Mouse (Mus musculus) MEL (cell line): Measurements from ENCODE around the gene Desi2. TPM values are rescaled to one million over a fixed set of nuclear protein-coding genes. Genes with fewer than 3 reads are reported as not detected.
"Not testable (repeated sequence)": the region's sequence is repeated elsewhere in the genome, so short reads cannot be mapped to it uniquely, and the experiment has no call there.

Source experiments
- DNase-seq: peaks from one replicate; pipeline ENCODE4 v3.0.0; 2011; ENCODE audit warnings: low read depth, low spot score
- H3K27ac ChIP-seq: 2 replicates; pipeline ENCODE4 v1.5.1; 2012; ENCODE audit warnings: low read depth, mild to moderate bottlenecking, control low read depth, low read length, moderate library complexity; ENCODE audit not compliant: control insufficient read depth
- H3K27me3 ChIP-seq, 2 experiments: fragments of 150-350 bp in 1 of 2; sonication (generic) in 1 of 2; 2 replicates each; pipeline ENCODE4 v1.6.1; 2012; ENCODE audit warnings: low read length in 2 of 2, mild to moderate bottlenecking in 2 of 2, improper control_type of control experiment in 1 of 2, moderate library complexity in 1 of 2; ENCODE audit not compliant: insufficient read depth in 2 of 2, control insufficient read depth in 1 of 2
- H3K36me3 ChIP-seq, 2 experiments: 2 replicates each; pipeline ENCODE4 v1.6.1; 2012 to 2014; ENCODE audit warnings: low read length in 2 of 2, improper control_type of control experiment in 1 of 2, inconsistent platforms in 1 of 2, mild to moderate bottlenecking in 1 of 2; ENCODE audit not compliant: insufficient read depth in 2 of 2, control insufficient read depth in 1 of 2
- H3K4me1 ChIP-seq, 2 experiments: fragments of 150-350 bp in 1 of 2; sonication (generic) in 1 of 2; 2 replicates each; pipeline ENCODE4 v1.6.1; 2012; ENCODE audit warnings: low read length in 2 of 2, improper control_type of control experiment in 1 of 2, mild to moderate bottlenecking in 1 of 2; ENCODE audit not compliant: insufficient read depth in 2 of 2, control insufficient read depth in 1 of 2
- H3K4me3 ChIP-seq, 2 experiments: fragments of 150-350 bp in 1 of 2; sonication (generic) in 1 of 2; 2 replicates each; pipeline ENCODE4 v1.5.1; 2012; ENCODE audit warnings: low read depth in 2 of 2, low read length in 2 of 2, mild to moderate bottlenecking in 2 of 2, moderate library complexity in 2 of 2, control low read depth in 1 of 2, improper control_type of control experiment in 1 of 2; ENCODE audit not compliant: control insufficient read depth in 1 of 2, insufficient read depth in 1 of 2
- H3K79me2 ChIP-seq: 2 replicates; pipeline ENCODE4 v1.6.1; 2012; ENCODE audit warnings: mild to moderate bottlenecking, low read length, moderate library complexity; ENCODE audit not compliant: control insufficient read depth, poor library complexity, insufficient read depth
- H3K9ac ChIP-seq: 2 replicates; pipeline ENCODE4 v1.6.1; 2012; ENCODE audit warnings: low read depth, mild to moderate bottlenecking, control low read depth, low read length, moderate library complexity; ENCODE audit not compliant: control insufficient read depth, poor library complexity, severe bottlenecking
- H3K9me3 ChIP-seq: fragments of 150-350 bp; sonication (generic); replicated peaks from 2 replicates; pipeline ENCODE4 v1.6.1; 2012; ENCODE audit warnings: mild to moderate bottlenecking, low read length, improper control_type of control experiment, moderate library complexity; ENCODE audit not compliant: insufficient read depth
- BHLHE40 ChIP-seq: IDR thresholded peaks from 2 replicates; pipeline ENCODE4 v1.6.1; 2012; ENCODE audit warnings: low read depth, mild to moderate bottlenecking, inconsistent platforms, low read length, improper control_type of control experiment, borderline replicate concordance
- CHD1 ChIP-seq: IDR thresholded peaks from 2 replicates; pipeline ENCODE4 v1.6.1; 2012; ENCODE audit warnings: low read depth, mild to moderate bottlenecking, inconsistent platforms, low read length, improper control_type of control experiment
- EP300 ChIP-seq, 2 experiments: IDR thresholded peaks; 2 replicates each; pipeline ENCODE4 v1.6.1; 2011; ENCODE audit warnings: improper control_type of control experiment in 2 of 2, low read length in 2 of 2, low read depth in 1 of 2, mild to moderate bottlenecking in 1 of 2
- GATA1 ChIP-seq: IDR thresholded peaks from 2 replicates; pipeline ENCODE4 v1.6.1; 2011; ENCODE audit warnings: low read depth, low read length, improper control_type of control experiment
- MAX ChIP-seq: IDR thresholded peaks from 2 replicates; pipeline ENCODE4 v1.6.1; 2011; ENCODE audit warnings: low read length, improper control_type of control experiment
- MEF2A ChIP-seq: IDR thresholded peaks from 2 replicates; pipeline ENCODE4 v1.6.1; 2014; ENCODE audit warnings: low read depth, mild to moderate bottlenecking, inconsistent platforms, low read length, improper control_type of control experiment; ENCODE audit not compliant: poor library complexity, insufficient replicate concordance, severe bottlenecking; ENCODE audit errors: extremely low read depth
- MYC ChIP-seq: IDR thresholded peaks from 2 replicates; pipeline ENCODE4 v1.6.1; 2011; ENCODE audit warnings: low read depth, mild to moderate bottlenecking, low read length, improper control_type of control experiment, moderate library complexity
- NELFE ChIP-seq: IDR thresholded peaks from 2 replicates; pipeline ENCODE4 v1.6.1; 2011; ENCODE audit warnings: low read depth, low read length, improper control_type of control experiment
- POLR2A ChIP-seq, 2 experiments: IDR thresholded peaks; 2 replicates each; pipeline ENCODE4 v1.6.1; 2011 to 2012; ENCODE audit warnings: low read length in 2 of 2, mild to moderate bottlenecking in 2 of 2, control low read depth in 1 of 2, improper control_type of control experiment in 1 of 2, low read depth in 1 of 2, moderate library complexity in 1 of 2; ENCODE audit not compliant: control insufficient read depth in 1 of 2, insufficient read depth in 1 of 2, poor library complexity in 1 of 2
- POLR2AphosphoS5 ChIP-seq: IDR thresholded peaks from 2 replicates; pipeline ENCODE4 v1.6.1; 2012; ENCODE audit warnings: low read depth, borderline replicate concordance, mild to moderate bottlenecking, inconsistent platforms, low read length, moderate library complexity, mixed read lengths
- SIN3A ChIP-seq: IDR thresholded peaks from 2 replicates; pipeline ENCODE4 v1.6.1; 2012; ENCODE audit warnings: low read length, improper control_type of control experiment, inconsistent platforms
- TAL1 ChIP-seq: IDR thresholded peaks from 2 replicates; pipeline ENCODE4 v1.6.1; 2012; ENCODE audit warnings: mild to moderate bottlenecking, inconsistent platforms, low read length, moderate library complexity, mixed read lengths
- TBP ChIP-seq: IDR thresholded peaks from 2 replicates; pipeline ENCODE4 v1.8.0; 2011; ENCODE audit warnings: low read depth, low read length, improper control_type of control experiment
- TCF12 ChIP-seq: IDR thresholded peaks from 2 replicates; pipeline ENCODE4 v1.6.1; 2014; ENCODE audit warnings: low read depth, mild to moderate bottlenecking, inconsistent platforms, low read length, improper control_type of control experiment, moderate library complexity
- USF2 ChIP-seq, 2 experiments: IDR thresholded peaks; 2 replicates each; pipeline ENCODE4 v1.6.1; 2011 to 2012; ENCODE audit warnings: improper control_type of control experiment in 2 of 2, low read length in 2 of 2, borderline replicate concordance in 1 of 2, inconsistent platforms in 1 of 2, low read depth in 1 of 2, mild to moderate bottlenecking in 1 of 2; ENCODE audit not compliant: insufficient read depth in 1 of 2
- ZC3H11A ChIP-seq: IDR thresholded peaks from 2 replicates; pipeline ENCODE4 v1.6.1; 2012; ENCODE audit warnings: low read depth, mild to moderate bottlenecking, inconsistent platforms, low read length, improper control_type of control experiment
- polyA plus RNA-seq, 2 experiments: library from polyadenylated mRNA; stranded (reverse) in 1 of 2; unstranded in 1 of 2; fragments of >175 nt in 1 of 2; fragments of >200 nt in 1 of 2; gene quantifications; 2 replicates each; pipeline versions ENCODE4 v1.2.1 to v1.2.4; 2012; ENCODE audit warnings: low replicate concordance in 2 of 2, low read depth in 1 of 2; ENCODE audit not compliant: insufficient read length in 2 of 2, insufficient read depth in 1 of 2, missing spikeins in 1 of 2
- total RNA-seq: library from RNA; depleted of rRNA; stranded (reverse); fragments of 300-350 nt; gene quantifications from 2 replicates; pipeline ENCODE4 v1.2.3, GENCODE M21; 2012

Gene Desi2
- total and polyA plus RNA-seq, 3 experiments, result 16.9 to 22.3 TPM; not detected in 1

GRCm38 (mm10) chr1:178219166-178220077, 32.2 kb downstream of the Desi2 start:
- Histone ChIP-seq H3K9me3 (no peaks in the 10 kb centered on the region), H3K79me2 (no peaks in the 10 kb centered on the region), H3K9ac (no peak overlapping the region), H3K4me1 (no peaks in the 10 kb centered on the region), H3K36me3 (peaks cover 0 to 2% of the 10 kb centered on the region in 2 experiments; a peak in 1 of 4 replicates), H3K27me3 (no peaks in the 10 kb centered on the region; a peak in 1 of 4 replicates), H3K27ac (no peak overlapping the region), H3K4me3 (no peak overlapping the region)
- no peak for DNase-seq
- TF ChIP-seq GATA1 (no peak), POLR2AphosphoS5 (no peak), USF2 (IDR thresholded peaks at IDR 0.05; ENCODE audit: borderline replicate concordance in 1 of 2, insufficient read depth in 1 of 2, low read depth in 1 of 2, low read length in 2 of 2) (no peak), NELFE (no peak), ZC3H11A (no peak), SIN3A (no peak), BHLHE40 (no peak), MAX (no peak), CHD1 (no peak), POLR2A (IDR thresholded peaks at IDR 0.05; ENCODE audit: control insufficient read depth in 1 of 2, insufficient read depth in 1 of 2, low read depth in 1 of 2, low read length in 2 of 2, poor library complexity in 1 of 2) (no peak), MEF2A (no peak), TBP (no peak), MYC (no peak)
- TF ChIP-seq, all 39 proteins: peak for 0

GRCm38 (mm10) chr1:178228888-178229287, 41.7 kb downstream of the Desi2 start:
- H3K4me1 ChIP-seq, H3K79me2 ChIP-seq, H3K4me3 ChIP-seq, H3K27me3 ChIP-seq, H3K27ac ChIP-seq, H3K9ac ChIP-seq, H3K9me3 ChIP-seq, DNase-seq: not testable (repeated sequence)
- peak in 1 of 2 experiments; percentile 10; a peak in 1 of 4 replicates for TF ChIP-seq EP300 (IDR thresholded peaks at IDR 0.05; ENCODE audit: low read depth in 1 of 2, low read length in 2 of 2)
- TF ChIP-seq TCF12, result 0 out of 2 replicates have a peak, but pooled peaks have one; percentile 39
- TF ChIP-seq TAL1, result peak; percentile 57
- H3K36me3 ChIP-seq, result peaks cover 0 to 19% of the 10 kb centered on the region in 2 experiments; a peak in 2 of 4 replicates
